17 mouse cellular contexts compared by ENCODE assay signal in genomic region chr5:111376276-111377020, GRCm38 (mm10). TPM values are rescaled to one million over a fixed set of nuclear protein-coding genes. Genes with fewer than 3 reads are reported as not detected.
DNase-seq lines count a peak whose midpoint lies in the region; TF ChIP-seq lines count a peak whose summit lies in the region.
"Had no signal": no experiment of that assay in that cellular context is flagged by ENCODE, and none has a peak within 500 bp of the region (broad histone marks: within the 10 kb centered on the region; RNA-seq: fewer than 3 reads in every experiment).

No protein-coding gene starts in this region.

- H3K4me3 ChIP-seq in embryonic facial prominence, embryonic 10.5 days: no peak overlapping the region
- H3K4me3 ChIP-seq in cerebellum, adult 2 months (replicated peaks; ENCODE audit: insufficient read depth, low read depth, low read length): no peak overlapping the region
- H3K4me3 ChIP-seq: forebrain, embryonic 15.5 days; heart, embryonic 13.5 days; liver, embryonic 12.5 days; lung, embryonic 15.5 days; neural tube, embryonic 12.5 days had no signal

- WGBS in embryonic facial prominence, embryonic 10.5 days: 78% methylated on average over 24 of the region's 24 CpGs
- 93% methylated on average over 24 of the region's 24 CpGs for WGBS in cerebellum, adult 2 months

- intact Hi-C loops in left cerebral cortex, postnatal 4 days (cut with DNase I): no loop called here

- no peaks in the 10 kb centered on the region for H3K9me3 ChIP-seq in embryonic facial prominence, embryonic 10.5 days
- H3K9me3 ChIP-seq: forebrain, embryonic 15.5 days; heart, embryonic 13.5 days; liver, embryonic 12.5 days; lung, embryonic 15.5 days; neural tube, embryonic 12.5 days had no signal

- H3K36me3 ChIP-seq in embryonic facial prominence, embryonic 10.5 days (replicated peaks): peaks cover 97% of the 10 kb centered on the region

- no peak for TF ChIP-seq CTCF in cerebellum, adult 2 months (IDR thresholded peaks at IDR 0.05; ENCODE audit: borderline replicate concordance, insufficient read depth, low read depth, low read length)

- TF ChIP-seq POLR2A in cerebellum, adult 2 months (IDR thresholded peaks at IDR 0.05; ENCODE audit: borderline replicate concordance, insufficient read depth, low read length): no peak

- DNase-seq in left cerebral cortex, adult 11 months (ENCODE audit: low spot score): peak; percentile 46
- DNase-seq in left cerebral cortex, postnatal 4 days: no peak
- peak; percentile 44 for DNase-seq in embryonic facial prominence, embryonic 10.5 days (ENCODE audit: low spot score)
- peak; percentile 42 to 80 for DNase-seq in frontal cortex, postnatal 36 days (ENCODE audit: low spot score in 2 of 2)
- peak; percentile 30 for DNase-seq in right cerebral cortex, postnatal 25 days
- no peak for DNase-seq in testis, postnatal 10 days (ENCODE audit: low spot score)
- DNase-seq in cerebellum, adult 2 months: no peak
- DNase-seq: cerebellum, adult 11-12 months; heart, postnatal 4 days; layer of hippocampus, adult 9-11 months; thymus, postnatal 25 days had no signal

- peaks cover 34% of the 10 kb centered on the region for H3K4me1 ChIP-seq in embryonic facial prominence, embryonic 10.5 days
- 0 out of 2 replicates have a peak, but pooled peaks cover 2% of the 10 kb centered on the region for H3K4me1 ChIP-seq in cerebellum, adult 2 months (ENCODE audit: control insufficient read depth, insufficient read depth, low read length)
- H3K4me1 ChIP-seq: forebrain, embryonic 15.5 days; heart, embryonic 13.5 days; lung, embryonic 15.5 days; neural tube, embryonic 12.5 days had no signal

- no peaks in the 10 kb centered on the region for H3K27me3 ChIP-seq in embryonic facial prominence, embryonic 10.5 days (replicated peaks; ENCODE audit: low read depth, poor library complexity, severe bottlenecking)
- no peaks in the 10 kb centered on the region for H3K27me3 ChIP-seq in cerebellum, adult 2 months (ENCODE audit: control insufficient read depth, insufficient read depth, low read length)
- H3K27me3 ChIP-seq: forebrain, embryonic 15.5 days; heart, embryonic 13.5 days; liver, embryonic 12.5 days; lung, embryonic 15.5 days; neural tube, embryonic 12.5 days had no signal

- peak overlapping the region; percentile 26 for H3K27ac ChIP-seq in embryonic facial prominence, embryonic 10.5 days (replicated peaks)
- H3K27ac ChIP-seq in cerebellum, adult 2 months (ENCODE audit: insufficient read depth, low read length): no peak overlapping the region
- H3K27ac ChIP-seq: forebrain, embryonic 15.5 days; heart, embryonic 13.5 days; liver, embryonic 12.5 days; lung, embryonic 15.5 days; neural tube, embryonic 12.5 days had no signal

RNA-seq across cellular contexts. Expression of gene Mn1, which starts 40.7 kb away (rescaled TPM):
- total RNA-seq in left cerebral cortex, postnatal 4 days (2021): 100 to 1,000 TPM; 129 to 135 TPM
- 44.3 and 49.5 TPM in 2 replicates for polyA plus RNA-seq in embryonic facial prominence, embryonic 10.5 days (2016; fragmentation: Nextera tagmentation; extraction: Ambion mirVana)
- polyA plus RNA-seq in cerebellum, adult 2 months (2012; rRNA removed): 2.4 and 3.3 TPM in 2 replicates
- polyA plus RNA-seq: C2C12 had no signal

RNA-seq across cellular contexts. Expression of gene Pitpnb, which starts 45.9 kb away (rescaled TPM):
- 10 to 100 TPM; 79.3 to 84.0 TPM for total RNA-seq in left cerebral cortex, postnatal 4 days (2021)
- polyA plus RNA-seq in embryonic facial prominence, embryonic 10.5 days (2016; fragmentation: Nextera tagmentation; extraction: Ambion mirVana): 127 and 133 TPM in 2 replicates
- 70.4 and 71.6 TPM in 2 replicates for polyA plus RNA-seq in cerebellum, adult 2 months (2012; rRNA removed)

Comparison
In these comparisons a context has a peak if more than half of its experiments do, and no peak if none do; other contexts are left out.
1. DNase-seq: peak in left cerebral cortex, adult 11 months (single experiment), embryonic facial prominence, embryonic 10.5 days (single experiment), frontal cortex, postnatal 36 days (2 of 2) and right cerebral cortex, postnatal 25 days (single experiment); none in left cerebral cortex, postnatal 4 days (single experiment), testis, postnatal 10 days (single experiment) and cerebellum, adult 2 months (0 of 2).
2. RNA of gene Mn1, which starts 40.7 kb away (polyA plus RNA-seq): 44.3 to 49.5 TPM in embryonic facial prominence, embryonic 10.5 days; 2.4 to 3.3 TPM in cerebellum, adult 2 months; every median in the first group is over 10 times any median in the second.